Mouse (Mus musculus) hindbrain, embryonic 14.5 days (tissue): ENCODE data around the gene Dcbld1. TPM values are rescaled to one million over a fixed set of nuclear protein-coding genes. Genes with fewer than 3 reads are reported as not detected.
"Not testable (repeated sequence)": the region's sequence is repeated elsewhere in the genome, so short reads cannot be mapped to it uniquely, and the experiment has no call there.

ENCODE experiments used
- ATAC-seq: fragments of 200-750 bp; cut with Nextera tagmentation; 2 replicates; pipeline ENCODE4 v1.8.0; 2017; ENCODE audit warnings: moderate number of reproducible peaks, mild to moderate bottlenecking, moderate TSS enrichment, moderate library complexity; ENCODE audit not compliant: low FRiP score
- DNase-seq: peaks from one replicate; pipeline ENCODE4 v3.0.0-alpha.2; 2015; ENCODE audit warnings: low spot score
- H3K27ac ChIP-seq: fragments of 300-500 bp; sonication (generic); 2 replicates; pipeline ENCODE4 v1.5.1; 2014; ENCODE audit warnings: mild to moderate bottlenecking, moderate library complexity
- H3K27me3 ChIP-seq: fragments of 300-500 bp; sonication (generic); 2 replicates; pipeline ENCODE4 v1.6.1; 2014; ENCODE audit warnings: mild to moderate bottlenecking, low read length, mixed read lengths; ENCODE audit not compliant: control insufficient read depth, insufficient read depth
- H3K36me3 ChIP-seq: fragments of 300-500 bp; sonication (generic); replicated peaks from 2 replicates; pipeline ENCODE4 v1.6.1; 2014; ENCODE audit not compliant: control insufficient read depth, insufficient read depth
- H3K4me1 ChIP-seq: fragments of 300-500 bp; sonication (generic); replicated peaks from 2 replicates; pipeline ENCODE4 v1.6.1; 2014; ENCODE audit warnings: antibody characterized with exemption, low read length, mixed read lengths; ENCODE audit not compliant: control insufficient read depth, insufficient read depth
- H3K4me2 ChIP-seq: fragments of 300-500 bp; sonication (generic); replicated peaks from 2 replicates; pipeline ENCODE4 v1.6.1; 2014; ENCODE audit warnings: mild to moderate bottlenecking, moderate library complexity
- H3K4me3 ChIP-seq: fragments of 300-500 bp; sonication (generic); replicated peaks from 2 replicates; pipeline ENCODE4 v1.5.1; 2014; ENCODE audit warnings: mild to moderate bottlenecking, low read length
- H3K9ac ChIP-seq: fragments of 300-500 bp; sonication (generic); 2 replicates; pipeline ENCODE4 v1.6.1; 2014
- H3K9me3 ChIP-seq: fragments of 300-500 bp; sonication (generic); 2 replicates; pipeline ENCODE4 v1.6.1; 2016; ENCODE audit warnings: low read length; ENCODE audit not compliant: control insufficient read depth
- WGBS: fragments of 180-500 bp; shearing (Covaris S2); extraction: QIAGEN DNeasy Blood & Tissue Kit; methylation state at CpG from one replicate; pipeline ENCODE4 v1.1.7; 2014; 5-methylcytosine and 5-hydroxymethylcytosine counted together
- polyA plus RNA-seq: library from polyadenylated mRNA; unstranded; fragments of >200 nt; fragmentation: Nextera tagmentation; extraction: Ambion mirVana; gene quantifications from 2 replicates; pipeline ENCODE4 v1.2.1, GENCODE M21; 2014

The Dcbld1 gene
- polyA plus RNA-seq, 1 experiment from 2014 or later, result 23.6 TPM

- WGBS, result 27% methylated on average over 15 of the region's 15 CpGs
- no peaks in the 10 kb centered on the region for H3K9me3 ChIP-seq
- no peaks in the 10 kb centered on the region for H3K27me3 ChIP-seq
- H3K36me3 ChIP-seq, result no peaks in the 10 kb centered on the region
- no peak overlapping the region for H3K4me3 ChIP-seq
- peak overlapping the region; percentile 33 for H3K4me2 ChIP-seq
- H3K27ac ChIP-seq, result peak overlapping the region; percentile 69; the same call in 1 of the 2 replicates
- no peak overlapping the region for H3K9ac ChIP-seq
- DNase-seq, result peak; percentile 33
- 0 out of 2 replicates have a peak, but pooled peaks cover 14% of the 10 kb centered on the region for H3K4me1 ChIP-seq
- ATAC-seq, result 0 out of 2 replicates have a peak, but pooled peaks have one; percentile 44
Measured at GRCm38 (mm10) chr10:52274910-52275604, 41.6 kb downstream of the Dcbld1 start.

- Histone ChIP-seq H3K9ac (no peak overlapping the region), H3K27ac (no peak overlapping the region), H3K4me2 (no peak overlapping the region), H3K4me3 (no peak overlapping the region), H3K36me3 (no peaks in the 10 kb centered on the region), H3K27me3 (no peaks in the 10 kb centered on the region), H3K9me3 (no peaks in the 10 kb centered on the region), H3K4me1 (0 out of 2 replicates have a peak, but pooled peaks cover 14% of the 10 kb centered on the region)
- DNase-seq (no peak), ATAC-seq (no peak)
- 89% methylated on average over 3 of the region's 3 CpGs for WGBS
Measured at GRCm38 (mm10) chr10:52276579-52276978, 43.2 kb downstream of the Dcbld1 start.

GRCm38 (mm10) chr10:52277564-52277963 lies 44.1 kb downstream of the Dcbld1 start:
- not testable (repeated sequence) for ATAC-seq, DNase-seq, H3K9me3 ChIP-seq, H3K4me2 ChIP-seq, H3K9ac ChIP-seq, H3K27me3 ChIP-seq, H3K27ac ChIP-seq, H3K4me3 ChIP-seq, H3K36me3 ChIP-seq
- 0 out of 2 replicates have a peak, but pooled peaks cover 14% of the 10 kb centered on the region for H3K4me1 ChIP-seq
- 94% methylated on average over 8 of the region's 8 CpGs for WGBS

GRCm38 (mm10) chr10:52278011-52278434 lies 44.6 kb downstream of the Dcbld1 start:
- ATAC-seq, result no peak
- Histone ChIP-seq H3K4me1 (0 out of 2 replicates have a peak, but pooled peaks cover 14% of the 10 kb centered on the region), H3K27ac (no peak overlapping the region), H3K36me3 (no peaks in the 10 kb centered on the region), H3K4me2 (no peak overlapping the region), H3K9me3 (no peaks in the 10 kb centered on the region), H3K27me3 (no peaks in the 10 kb centered on the region), H3K4me3 (no peak overlapping the region), H3K9ac (no peak overlapping the region)
- 85% methylated on average over 9 of the region's 9 CpGs for WGBS
- no peak for DNase-seq

GRCm38 (mm10) chr10:52278866-52279265 lies 45.4 kb downstream of the Dcbld1 start:
- Histone ChIP-seq H3K27me3 (no peaks in the 10 kb centered on the region), H3K9ac (no peak overlapping the region), H3K9me3 (no peaks in the 10 kb centered on the region), H3K27ac (no peak overlapping the region), H3K4me3 (no peak overlapping the region), H3K4me1 (0 out of 2 replicates have a peak, but pooled peaks cover 14% of the 10 kb centered on the region), H3K4me2 (no peak overlapping the region), H3K36me3 (no peaks in the 10 kb centered on the region)
- ATAC-seq (no peak), DNase-seq (no peak)
- WGBS, result 74% methylated on average over 3 of the region's 3 CpGs

- no peaks in the 10 kb centered on the region for H3K27me3 ChIP-seq
- no peak for DNase-seq
- H3K27ac ChIP-seq, result no peak overlapping the region
- no peak for ATAC-seq
- no peak overlapping the region for H3K4me2 ChIP-seq
- H3K36me3 ChIP-seq, result no peaks in the 10 kb centered on the region
- no peak overlapping the region for H3K9ac ChIP-seq
- H3K4me1 ChIP-seq, result 0 out of 2 replicates have a peak, but pooled peaks cover 6% of the 10 kb centered on the region
- no peaks in the 10 kb centered on the region for H3K9me3 ChIP-seq
- 86% methylated on average over 4 of the region's 4 CpGs for WGBS
- H3K4me3 ChIP-seq, result no peak overlapping the region
Measured at GRCm38 (mm10) chr10:52279876-52280275, 46.5 kb downstream of the Dcbld1 start.

- no peak overlapping the region for H3K4me2 ChIP-seq
- 96% methylated on average over 3 of the region's 3 CpGs for WGBS
- H3K36me3 ChIP-seq, result no peaks in the 10 kb centered on the region
- no peaks in the 10 kb centered on the region for H3K9me3 ChIP-seq
- no peak for ATAC-seq
- H3K27ac ChIP-seq, result no peak overlapping the region
- no peak for DNase-seq
- no peaks in the 10 kb centered on the region for H3K27me3 ChIP-seq
- H3K4me1 ChIP-seq, result no peaks in the 10 kb centered on the region
- no peak overlapping the region for H3K9ac ChIP-seq
- H3K4me3 ChIP-seq, result no peak overlapping the region
Measured at GRCm38 (mm10) chr10:52280623-52281022, 47.2 kb downstream of the Dcbld1 start.

GRCm38 (mm10) chr10:52281337-52281736 lies 47.9 kb downstream of the Dcbld1 start:
- ATAC-seq, result no peak
- no peak overlapping the region for H3K4me2 ChIP-seq
- no peaks in the 10 kb centered on the region for H3K9me3 ChIP-seq
- no peak overlapping the region for H3K9ac ChIP-seq
- no peaks in the 10 kb centered on the region for H3K27me3 ChIP-seq
- H3K27ac ChIP-seq, result no peak overlapping the region
- DNase-seq, result no peak
- no peaks in the 10 kb centered on the region for H3K36me3 ChIP-seq
- H3K4me3 ChIP-seq, result no peak overlapping the region
- H3K4me1 ChIP-seq, result no peaks in the 10 kb centered on the region

- no peak overlapping the region for H3K27ac ChIP-seq
- H3K4me1 ChIP-seq, result no peaks in the 10 kb centered on the region
- ATAC-seq (no peak), DNase-seq (no peak)
- no peaks in the 10 kb centered on the region for H3K27me3 ChIP-seq
- H3K9me3 ChIP-seq, result no peaks in the 10 kb centered on the region
- H3K4me3 ChIP-seq, result no peak overlapping the region
- 74% methylated on average over 8 of the region's 8 CpGs for WGBS
- no peak overlapping the region for H3K4me2 ChIP-seq
- H3K9ac ChIP-seq, result no peak overlapping the region
- H3K36me3 ChIP-seq, result no peaks in the 10 kb centered on the region
Measured at GRCm38 (mm10) chr10:52284578-52284977, 51.2 kb downstream of the Dcbld1 start.
